Mouse (Mus musculus) heart, embryonic 15.5 days (tissue): Measurements from ENCODE around the gene Exosc6. TPM values are rescaled to one million over a fixed set of nuclear protein-coding genes. Genes with fewer than 3 reads are reported as not detected.
"Not testable (repeated sequence)": the region's sequence is repeated elsewhere in the genome, so short reads cannot be mapped to it uniquely, and the experiment has no call there.

ENCODE experiments used
- ATAC-seq: fragments of 200-750 bp; cut with Nextera tagmentation; replicated peaks from 2 replicates; pipeline ENCODE4 v1.8.0; 2017; ENCODE audit warnings: low read depth, moderate TSS enrichment; ENCODE audit not compliant: insufficient number of reproducible peaks, insufficient read depth, low FRiP score
- H3K27ac ChIP-seq: fragments of 300-500 bp; sonication (generic); 2 replicates; pipeline ENCODE4 v1.5.1; 2015; ENCODE audit warnings: mild to moderate bottlenecking, inconsistent platforms
- H3K27me3 ChIP-seq: fragments of 300-500 bp; sonication (generic); 2 replicates; pipeline ENCODE4 v1.6.1; 2015; ENCODE audit warnings: inconsistent platforms
- H3K36me3 ChIP-seq: fragments of 300-500 bp; sonication (generic); 2 replicates; pipeline ENCODE4 v1.6.1; 2015; ENCODE audit warnings: mild to moderate bottlenecking, inconsistent platforms
- H3K4me1 ChIP-seq: fragments of 300-500 bp; sonication (generic); replicated peaks from 2 replicates; pipeline ENCODE4 v1.6.1; 2015; ENCODE audit warnings: inconsistent platforms
- H3K4me2 ChIP-seq: fragments of 300-500 bp; sonication (generic); 2 replicates; pipeline ENCODE4 v1.6.1; 2015; ENCODE audit warnings: inconsistent platforms, mild to moderate bottlenecking, moderate library complexity
- H3K4me3 ChIP-seq: fragments of 300-500 bp; sonication (generic); 2 replicates; pipeline ENCODE4 v1.5.1; 2015; ENCODE audit warnings: mild to moderate bottlenecking, inconsistent platforms
- H3K9ac ChIP-seq: fragments of 300-500 bp; sonication (generic); 2 replicates; pipeline ENCODE4 v1.6.1; 2015; ENCODE audit warnings: mild to moderate bottlenecking, inconsistent platforms
- H3K9me3 ChIP-seq: fragments of 300-500 bp; sonication (generic); replicated peaks from 2 replicates; pipeline ENCODE4 v1.6.1; 2016; ENCODE audit warnings: inconsistent platforms
- WGBS: fragments of 180-500 bp; shearing (Covaris S2); methylation state at CpG from one replicate; pipeline ENCODE4 v1.1.7; 2015; ENCODE audit warnings: mixed read lengths; 5-methylcytosine and 5-hydroxymethylcytosine counted together
- polyA plus RNA-seq: library from polyadenylated mRNA; unstranded; fragments of >200 nt; fragmentation: Nextera tagmentation; extraction: Ambion mirVana; gene quantifications from 2 replicates; pipeline ENCODE4 v1.2.1, GENCODE M21; 2015

Gene Exosc6
- polyA plus RNA-seq, 1 experiment from 2014 or later: 4.1 TPM

DNA sequence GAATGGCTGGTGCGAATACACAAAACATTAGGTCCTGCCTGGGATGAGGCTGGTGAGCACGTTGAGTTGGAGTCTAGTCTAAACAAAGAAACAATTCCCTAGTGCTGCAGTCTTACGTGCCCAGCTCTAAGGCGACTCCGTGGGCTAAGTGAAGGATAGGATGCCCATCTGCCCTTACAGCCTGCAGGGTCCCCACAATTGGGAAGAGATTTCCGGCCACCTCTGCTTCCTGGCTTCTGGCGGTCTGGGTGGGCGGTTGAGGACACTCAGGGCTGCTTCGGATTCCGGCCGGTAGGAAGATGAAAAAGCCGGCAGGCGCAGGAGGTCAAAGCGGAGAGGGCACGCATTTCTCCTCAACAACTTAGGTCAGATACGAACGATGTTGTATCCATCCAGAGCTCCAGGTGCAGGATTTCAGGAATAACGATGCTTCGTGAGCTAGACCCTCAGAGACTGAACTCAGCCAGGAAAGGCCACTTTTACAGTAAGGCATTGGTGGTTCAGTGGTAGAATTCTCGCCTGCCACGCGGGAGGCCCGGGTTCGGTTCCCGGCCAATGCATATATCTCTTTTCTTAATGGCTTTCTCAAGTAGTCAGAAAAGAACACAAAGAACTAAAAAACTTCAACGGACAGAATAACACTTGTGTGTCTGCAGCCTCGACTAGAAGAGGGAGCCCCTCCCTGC lies 6.1 kb downstream of the Exosc6 start:
- under 1% methylated on average over 27 of the region's 27 CpGs for WGBS
- Histone ChIP-seq H3K4me3 (peak overlapping the region; percentile 71), H3K4me1 (peaks cover 27% of the 10 kb centered on the region), H3K36me3 (no peaks in the 10 kb centered on the region), H3K9me3 (no peaks in the 10 kb centered on the region), H3K4me2 (peak overlapping the region; percentile 83), H3K9ac (peak overlapping the region; percentile 53), H3K27me3 (no peaks in the 10 kb centered on the region), H3K27ac (no peak overlapping the region)
- ATAC-seq: peak; percentile 82

DNA sequence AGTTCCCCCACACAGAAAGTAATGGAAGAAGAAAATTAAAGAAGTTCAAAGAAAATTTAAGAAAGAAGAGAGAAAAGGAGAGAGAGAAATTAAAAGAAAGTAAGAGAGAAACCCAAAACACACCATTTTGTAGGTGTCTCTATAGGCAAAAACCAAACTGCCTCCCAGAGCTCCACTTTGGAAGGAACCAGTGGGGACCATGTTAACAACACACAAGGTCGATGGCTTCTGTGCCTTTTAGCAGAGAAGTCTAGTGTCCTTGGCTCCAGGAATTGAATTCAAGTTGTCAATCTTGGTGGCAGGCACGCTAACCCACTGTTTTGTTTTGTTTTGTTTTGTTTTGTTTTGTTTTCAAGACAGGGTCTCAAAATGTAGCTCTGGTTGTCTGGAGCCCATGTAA lies 6.8 kb downstream of the Exosc6 start:
- Histone ChIP-seq H3K4me1 (peaks cover 20% of the 10 kb centered on the region), H3K27me3 (no peaks in the 10 kb centered on the region), H3K4me2 (peak overlapping the region; percentile 83), H3K36me3 (no peaks in the 10 kb centered on the region), H3K4me3 (no peak overlapping the region), H3K9me3 (no peaks in the 10 kb centered on the region), H3K9ac (no peak overlapping the region), H3K27ac (no peak overlapping the region)
- no peak for ATAC-seq
- 67% methylated on average over 2 of the region's 2 CpGs for WGBS

DNA sequence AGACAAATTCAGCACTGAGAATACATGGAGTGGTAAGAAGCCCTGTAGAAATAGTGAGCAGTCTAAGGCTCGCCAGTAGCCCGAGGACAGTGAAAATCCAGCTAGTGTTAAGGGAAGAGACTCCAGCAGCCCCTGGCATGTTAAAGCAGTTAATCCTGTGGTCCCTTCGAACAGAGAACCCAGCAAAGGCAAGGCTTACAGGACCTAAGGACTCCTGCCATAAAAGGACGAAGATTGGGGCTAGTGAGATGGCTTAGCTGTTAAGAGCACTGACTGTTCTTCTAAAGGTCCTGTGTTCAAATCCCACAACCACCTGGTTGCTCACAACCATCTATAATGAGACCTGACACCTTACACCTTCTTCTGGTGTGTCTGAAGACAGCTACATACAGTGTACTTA lies 10.2 kb downstream of the Exosc6 start:
- WGBS: 64% methylated on average over 4 of the region's 4 CpGs

DNA sequence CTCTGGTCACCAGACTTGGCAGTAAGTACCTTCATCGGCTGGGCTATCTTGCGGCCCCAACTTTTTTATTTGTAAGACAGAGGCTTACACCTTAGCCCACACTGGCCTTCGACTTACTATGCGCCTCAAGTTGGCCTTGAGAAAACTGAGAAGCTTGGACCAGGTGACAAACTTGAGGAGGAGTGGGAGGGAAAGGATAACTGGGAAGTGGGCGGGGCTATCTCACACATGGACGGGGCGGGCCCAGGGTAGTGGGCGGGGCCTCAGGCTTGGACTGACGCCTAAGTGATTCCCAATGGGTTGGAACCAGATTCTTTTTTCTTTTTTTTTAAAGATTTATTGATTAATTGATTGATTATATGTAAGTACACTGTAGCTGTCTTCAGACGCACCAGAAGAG lies 11.3 kb downstream of the Exosc6 start:
- Histone ChIP-seq H3K27ac (no peak overlapping the region), H3K4me3 (no peak overlapping the region), H3K9ac (no peak overlapping the region), H3K36me3 (no peaks in the 10 kb centered on the region), H3K4me1 (no peaks in the 10 kb centered on the region), H3K27me3 (no peaks in the 10 kb centered on the region), H3K4me2 (no peak overlapping the region), H3K9me3 (no peaks in the 10 kb centered on the region)
- 30% methylated on average over 10 of the region's 10 CpGs for WGBS
- ATAC-seq: no peak

More for the DNA sequence above, 10.2 kb downstream of the Exosc6 start:
- H3K9ac ChIP-seq: no peak overlapping the region
- no peaks in the 10 kb centered on the region for H3K36me3 ChIP-seq
- no peak overlapping the region for H3K27ac ChIP-seq
- peaks cover 7% of the 10 kb centered on the region; the same call in 1 of the 2 replicates for H3K4me1 ChIP-seq
- no peaks in the 10 kb centered on the region for H3K27me3 ChIP-seq
- no peak overlapping the region for H3K4me3 ChIP-seq
- H3K9me3 ChIP-seq: no peaks in the 10 kb centered on the region
- ATAC-seq: no peak
- no peak overlapping the region for H3K4me2 ChIP-seq

DNA sequence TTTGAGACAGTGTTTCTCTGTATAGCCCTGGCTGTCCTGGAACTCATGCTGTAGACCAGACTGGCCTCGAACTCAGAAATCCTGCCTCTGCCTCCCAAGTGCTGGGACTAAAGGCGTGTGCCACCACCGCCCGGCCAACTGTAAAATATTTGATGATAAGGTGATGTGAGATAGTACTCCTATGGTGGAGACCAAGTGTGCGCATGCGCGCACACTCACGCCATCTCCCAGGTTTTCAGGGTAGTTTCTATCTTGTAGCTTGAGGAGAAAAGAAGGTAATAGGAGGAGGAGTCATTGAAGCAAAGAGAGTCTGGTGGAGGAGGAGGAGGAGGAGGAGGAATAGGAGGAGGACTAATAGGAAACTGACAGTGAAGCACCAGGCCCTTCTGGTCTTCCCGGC lies 12.5 kb downstream of the Exosc6 start:
- H3K9ac ChIP-seq, ATAC-seq, H3K9me3 ChIP-seq, H3K4me2 ChIP-seq, H3K4me1 ChIP-seq, H3K4me3 ChIP-seq, H3K27me3 ChIP-seq, H3K27ac ChIP-seq, H3K36me3 ChIP-seq: not testable (repeated sequence)
- WGBS: 82% methylated on average over 9 of the region's 9 CpGs

DNA sequence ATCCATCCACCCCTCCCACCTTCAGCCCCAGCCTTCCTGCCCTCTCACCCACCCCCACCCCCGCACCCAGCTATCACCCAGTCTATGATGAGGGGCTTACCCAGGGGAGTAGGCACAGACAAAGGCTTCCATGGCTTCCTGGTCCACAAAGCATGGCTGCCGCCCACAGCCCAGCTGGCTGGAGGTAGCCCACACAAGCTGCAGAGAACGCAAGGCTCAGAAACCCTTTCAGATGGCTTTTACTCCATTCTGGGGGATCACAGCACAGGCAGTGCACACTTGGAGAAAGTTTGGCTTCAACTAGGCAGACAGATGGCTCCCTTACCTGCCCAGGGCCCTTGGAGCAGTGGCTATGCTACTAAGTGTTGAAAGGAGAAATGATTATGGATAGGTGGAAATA lies 19.8 kb downstream of the Exosc6 start:
- WGBS: 78% methylated on average over 3 of the region's 3 CpGs
- Histone ChIP-seq H3K27me3 (no peaks in the 10 kb centered on the region), H3K27ac (no peak overlapping the region), H3K9me3 (no peaks in the 10 kb centered on the region), H3K4me3 (no peak overlapping the region), H3K9ac (no peak overlapping the region), H3K4me2 (no peak overlapping the region), H3K36me3 (no peaks in the 10 kb centered on the region), H3K4me1 (no peaks in the 10 kb centered on the region)
- ATAC-seq: no peak

DNA sequence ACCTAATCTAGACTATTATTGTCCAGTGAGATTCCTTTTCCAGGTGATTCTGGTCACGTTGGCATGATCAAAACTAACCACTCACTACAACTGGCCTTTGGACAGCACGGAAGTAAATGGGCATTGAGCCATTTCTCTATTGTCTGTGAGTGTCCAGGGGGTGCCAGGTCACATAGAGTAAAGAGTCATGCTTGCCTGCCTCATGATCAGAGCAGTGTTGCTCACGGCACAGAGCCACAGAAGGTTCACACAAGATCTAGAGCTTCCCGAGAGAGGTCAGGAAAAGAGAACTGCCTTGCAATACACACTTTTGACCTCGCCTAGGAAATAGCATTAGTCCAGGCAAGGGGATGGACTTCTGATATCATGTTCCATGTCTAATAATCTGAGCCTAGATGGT lies 23.3 kb downstream of the Exosc6 start:
- H3K4me3 ChIP-seq: no peak overlapping the region
- 56% methylated on average over 5 of the region's 5 CpGs for WGBS
- H3K27ac ChIP-seq: no peak overlapping the region
- no peaks in the 10 kb centered on the region for H3K9me3 ChIP-seq
- ATAC-seq: no peak
- no peaks in the 10 kb centered on the region for H3K4me1 ChIP-seq
- H3K9ac ChIP-seq: no peak overlapping the region
- no peak overlapping the region for H3K4me2 ChIP-seq
- no peaks in the 10 kb centered on the region for H3K27me3 ChIP-seq
- H3K36me3 ChIP-seq: no peaks in the 10 kb centered on the region

DNA sequence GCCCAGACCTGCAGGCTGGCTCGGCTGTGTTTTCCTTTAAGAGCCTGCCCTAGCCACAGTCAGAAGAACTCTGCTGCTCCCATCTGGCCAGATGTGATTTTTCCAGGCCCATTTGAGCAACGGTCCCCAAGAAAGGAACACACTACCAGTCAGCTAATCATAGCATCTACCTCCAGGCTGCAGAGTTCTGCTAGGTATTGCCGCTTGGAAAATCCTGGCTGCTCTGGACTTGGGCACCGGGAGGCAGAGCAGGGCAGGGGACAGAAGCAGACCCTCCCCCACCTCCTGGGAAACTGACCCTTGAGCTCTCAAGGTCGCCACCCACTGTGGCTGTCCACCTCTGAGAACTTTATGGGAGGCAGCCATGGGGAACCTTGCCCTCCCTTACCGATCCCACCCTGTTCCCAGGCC lies 23.7 kb downstream of the Exosc6 start:
- Histone ChIP-seq H3K4me2 (no peak overlapping the region), H3K36me3 (no peaks in the 10 kb centered on the region), H3K9me3 (no peaks in the 10 kb centered on the region), H3K9ac (no peak overlapping the region), H3K27ac (no peak overlapping the region), H3K4me3 (no peak overlapping the region), H3K4me1 (no peaks in the 10 kb centered on the region), H3K27me3 (no peaks in the 10 kb centered on the region)
- WGBS: 26% methylated on average over 6 of the region's 6 CpGs
- ATAC-seq: no peak

DNA sequence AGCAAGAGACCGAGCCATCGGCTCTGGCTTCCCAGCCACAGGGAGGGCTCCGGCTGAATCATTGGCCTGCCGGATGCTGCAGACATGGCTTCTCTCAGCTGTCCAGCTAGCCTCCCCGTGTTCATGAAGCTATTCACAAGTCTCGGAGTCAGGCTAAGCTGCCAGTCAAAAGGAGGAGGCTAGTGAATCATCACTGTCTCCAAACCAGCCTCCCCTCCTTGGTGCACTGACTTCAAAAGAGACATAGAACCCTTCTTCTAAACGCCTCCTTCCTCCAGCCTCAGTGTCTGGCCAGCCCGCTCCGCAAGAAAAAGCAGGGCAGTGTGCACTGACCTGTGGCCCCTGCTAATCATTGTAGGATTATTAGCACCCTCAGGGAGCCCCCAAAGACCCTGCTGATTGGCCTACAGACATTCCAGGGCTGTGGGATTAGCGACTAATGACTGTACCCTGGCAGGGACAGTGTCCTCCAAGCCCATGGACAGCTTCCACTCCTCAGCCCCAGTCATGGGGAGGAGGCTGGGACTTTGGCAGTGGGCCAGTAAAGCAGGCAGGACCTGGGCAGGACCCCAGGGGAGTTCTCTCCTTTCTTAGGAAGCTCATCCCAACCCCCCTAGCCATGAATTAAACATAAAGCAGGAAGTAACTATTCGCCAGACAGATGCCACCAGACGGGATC lies 25.6 kb downstream of the Exosc6 start:
- no peaks in the 10 kb centered on the region for H3K36me3 ChIP-seq
- H3K27me3 ChIP-seq: no peaks in the 10 kb centered on the region
- H3K9me3 ChIP-seq: no peaks in the 10 kb centered on the region
- WGBS: 65% methylated on average over 12 of the region's 12 CpGs
- no peak overlapping the region for H3K4me2 ChIP-seq
- no peak for ATAC-seq
- no peak overlapping the region for H3K4me3 ChIP-seq
- H3K9ac ChIP-seq: no peak overlapping the region
- no peaks in the 10 kb centered on the region for H3K4me1 ChIP-seq
- H3K27ac ChIP-seq: no peak overlapping the region

DNA sequence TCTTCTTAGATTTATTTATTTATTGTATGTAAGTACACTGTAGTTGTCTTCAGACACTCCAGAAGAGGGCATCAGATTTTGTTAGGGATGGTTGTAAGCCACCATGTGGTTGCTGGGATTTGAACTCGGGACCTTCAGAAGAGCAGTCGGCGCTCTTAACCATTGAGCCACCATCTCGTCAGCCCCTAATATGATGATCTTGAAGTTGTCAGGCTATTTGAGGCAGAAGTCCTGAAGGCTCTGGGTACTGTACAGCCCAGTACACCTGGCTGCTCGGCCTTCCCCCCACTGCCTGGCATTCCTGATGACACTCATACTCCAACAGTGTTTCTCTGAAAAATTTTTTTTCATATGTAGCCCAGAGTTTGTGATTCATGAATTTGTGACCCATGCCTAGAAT lies 27.8 kb downstream of the Exosc6 start:
- not testable (repeated sequence) for H3K4me2 ChIP-seq, H3K4me3 ChIP-seq, ATAC-seq, H3K4me1 ChIP-seq, H3K27me3 ChIP-seq, H3K27ac ChIP-seq, H3K36me3 ChIP-seq, H3K9me3 ChIP-seq, H3K9ac ChIP-seq
- 85% methylated on average over 5 of the region's 5 CpGs for WGBS

DNA sequence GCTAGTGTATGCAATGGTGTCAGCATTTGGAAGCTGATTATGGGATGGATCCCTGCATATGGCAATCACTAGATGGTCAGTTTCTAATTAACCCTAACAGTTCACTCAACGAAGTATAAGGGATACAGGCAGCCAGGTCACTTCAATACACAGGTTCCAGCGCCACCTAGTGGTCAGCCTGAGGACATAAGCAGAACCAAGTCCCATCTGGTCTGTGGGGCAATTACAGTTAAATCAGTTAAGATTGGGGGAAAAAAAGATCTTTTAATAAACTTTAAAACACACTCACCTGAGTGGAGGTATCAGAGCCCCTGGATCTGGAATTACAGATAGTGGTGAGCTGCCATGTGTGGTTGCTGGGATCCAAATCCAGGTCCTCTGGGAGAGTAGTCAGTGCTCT lies 34.0 kb downstream of the Exosc6 start:
- Histone ChIP-seq H3K4me1 (peaks cover 6% of the 10 kb centered on the region), H3K9me3 (no peaks in the 10 kb centered on the region), H3K4me3 (no peak overlapping the region), H3K4me2 (no peak overlapping the region), H3K36me3 (no peaks in the 10 kb centered on the region), H3K27ac (no peak overlapping the region), H3K9ac (no peak overlapping the region), H3K27me3 (no peaks in the 10 kb centered on the region)
- no peak for ATAC-seq
- 4% methylated on average over 2 of the region's 2 CpGs for WGBS

DNA sequence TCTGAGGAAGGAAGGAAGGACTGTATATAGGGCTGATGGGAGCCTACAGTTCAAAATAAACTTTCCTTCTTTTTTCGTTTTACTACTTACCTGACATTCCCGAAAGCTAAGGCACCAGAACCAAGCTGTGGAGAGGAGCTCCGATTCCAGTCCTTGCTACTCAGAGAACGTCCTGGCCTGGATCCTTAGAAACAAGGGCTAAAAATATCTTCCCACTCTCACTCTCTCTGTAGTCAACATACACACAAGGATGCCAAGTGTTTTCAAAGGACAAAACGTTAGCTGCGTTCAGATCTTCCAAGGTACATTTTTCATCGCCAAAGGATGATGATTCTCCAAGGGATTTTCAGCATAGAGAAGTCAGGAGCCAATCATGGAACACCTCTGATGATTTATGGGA lies 35.6 kb downstream of the Exosc6 start:
- 56% methylated on average over 7 of the region's 7 CpGs for WGBS
- no peak for ATAC-seq
- no peak overlapping the region for H3K4me3 ChIP-seq
- H3K36me3 ChIP-seq: no peaks in the 10 kb centered on the region
- no peaks in the 10 kb centered on the region for H3K9me3 ChIP-seq
- peaks cover 16% of the 10 kb centered on the region for H3K4me1 ChIP-seq
- no peak overlapping the region for H3K9ac ChIP-seq
- no peak overlapping the region for H3K27ac ChIP-seq
- H3K27me3 ChIP-seq: no peaks in the 10 kb centered on the region
- no peak overlapping the region for H3K4me2 ChIP-seq
